ENCODE assay signal across 19 mouse cellular contexts in the genomic region with DNA sequence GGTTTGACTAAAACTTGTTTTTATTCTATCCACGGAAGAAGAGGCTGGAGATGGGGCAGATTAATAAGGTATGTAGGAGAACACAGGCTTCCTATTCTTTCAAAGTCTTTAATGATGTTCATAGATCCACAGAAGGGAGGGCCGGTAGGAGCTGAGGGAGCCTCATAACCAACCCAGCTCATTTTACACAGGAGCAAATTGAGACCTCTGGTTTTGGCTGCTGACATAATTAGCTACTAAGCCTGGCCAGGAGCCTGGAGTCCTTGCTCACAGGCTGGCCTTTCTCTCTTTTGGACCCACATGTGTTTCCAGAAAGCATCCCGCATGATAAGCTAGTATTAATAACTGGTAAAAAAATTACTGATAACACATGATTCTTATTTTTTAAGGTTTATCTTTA.
DNase-seq lines count a peak whose midpoint lies in the region; ATAC-seq lines count a peak whose summit lies in the region.
"Had no signal": no experiment of that assay in that cellular context is flagged by ENCODE, and none has a peak within 500 bp of the region (broad histone marks: within the 10 kb centered on the region; RNA-seq: fewer than 3 reads in every experiment).

No protein-coding gene starts in this region.

- H3K36me3 ChIP-seq in limb, embryonic 13.5 days = no peaks in the 10 kb centered on the region
- H3K36me3 ChIP-seq: G1E; midbrain, embryonic 12.5 days had no signal

- H3K27ac ChIP-seq in limb, embryonic 13.5 days = peak overlapping the region; percentile 74; the same call in 1 of the 2 replicates
- H3K27ac ChIP-seq: midbrain, embryonic 12.5 days had no signal

- H3K4me2 ChIP-seq in limb, embryonic 13.5 days (replicated peaks) = no peak overlapping the region
- H3K4me2 ChIP-seq: midbrain, embryonic 12.5 days had no signal

- 34% methylated on average over 3 of the region's 3 CpGs for WGBS in limb, embryonic 13.5 days

- intact Hi-C loops in heart, postnatal 25 days (cut with DNase I) = no loop called here

- DNase-seq in heart, adult 8-10 months (ENCODE audit: low spot score) = peak; percentile 1
- no peak for DNase-seq in heart, postnatal 25 days (ENCODE audit: low spot score)
- peak; percentile 44 for DNase-seq in lung, postnatal 10 days
- no peak for DNase-seq in lung, postnatal 25 days (ENCODE audit: low spot score)
- peak; percentile 59 for DNase-seq in cerebellum, adult 8-10 months
- no peak for DNase-seq in frontal cortex, postnatal 25 days (ENCODE audit: low spot score in 2 of 2)
- DNase-seq: adrenal gland, postnatal 14 days; gastrocnemius, postnatal 36 days; kidney, postnatal 10 days; layer of hippocampus, adult 9-11 months; liver, postnatal 0 days; right cerebral cortex, postnatal 25 days had no signal

- H3K27me3 ChIP-seq in limb, embryonic 13.5 days = peaks cover 8% of the 10 kb centered on the region; the same call in 1 of the 2 replicates
- H3K27me3 ChIP-seq: midbrain, embryonic 12.5 days had no signal

- no peak overlapping the region for H3K4me3 ChIP-seq in limb, embryonic 13.5 days
- H3K4me3 ChIP-seq: erythroblast, embryonic 14.5 days; midbrain, embryonic 12.5 days had no signal

- H3K9ac ChIP-seq in limb, embryonic 13.5 days = no peak overlapping the region
- H3K9ac ChIP-seq: liver, postnatal 0 days; midbrain, embryonic 12.5 days had no signal

- H3K9me3 ChIP-seq in limb, embryonic 13.5 days = peaks cover 7% of the 10 kb centered on the region; the same call in 1 of the 2 replicates
- H3K9me3 ChIP-seq: midbrain, embryonic 12.5 days had no signal

- peaks cover 41% of the 10 kb centered on the region for H3K4me1 ChIP-seq in limb, embryonic 13.5 days
- H3K4me1 ChIP-seq: midbrain, embryonic 12.5 days had no signal

- ATAC-seq in limb, embryonic 13.5 days (ENCODE audit: low FRiP score, low read depth) = peak; percentile 57; the same call in 1 of the 2 replicates
- no peak for ATAC-seq in CD4-positive, CD25-positive, alpha-beta regulatory T cell, adult 4 months
- ATAC-seq: forebrain, embryonic 16.5 days; inflammation-experienced regulatory T-cells, adult 6 months; liver, postnatal 0 days had no signal

Comparison
In these comparisons a context has a peak if more than half of its experiments do, and no peak if none do; other contexts are left out.
1. DNase-seq: peak in heart, adult 8-10 months (single experiment), lung, postnatal 10 days (single experiment) and cerebellum, adult 8-10 months (single experiment); none in heart, postnatal 25 days (single experiment), lung, postnatal 25 days (single experiment) and frontal cortex, postnatal 25 days (0 of 2).